15 mouse cellular contexts compared by ENCODE assay signal in genomic region chr8:120979210-120979609, GRCm38 (mm10).
"Had no signal": no experiment of that assay in that cellular context is flagged by ENCODE, and none has a peak within 500 bp of the region (broad histone marks: within the 10 kb centered on the region; RNA-seq: fewer than 3 reads in every experiment).

No protein-coding gene starts in this region.

- H3K27ac ChIP-seq: left cerebral cortex, adult 2 months; limb, embryonic 10.5 days; liver, embryonic 15.5 days; midbrain, embryonic 15.5 days; neural tube, embryonic 13.5 days had no signal

- H3K4me1 ChIP-seq: liver, embryonic 15.5 days; midbrain, embryonic 15.5 days had no signal

- DNase-seq: kidney, adult 8-10 months; kidney, postnatal 25 days; retina, postnatal 1 day; right cerebral cortex, postnatal 4 days; spleen, adult 18-20 months; thymus, adult 2 months; thymus, postnatal 25 days had no signal

- H3K9me3 ChIP-seq: limb, embryonic 10.5 days; liver, embryonic 15.5 days; midbrain, embryonic 15.5 days; neural tube, embryonic 13.5 days had no signal

- ATAC-seq: hindbrain, embryonic 16.5 days; inflammation-experienced regulatory T-cells, adult 6 months; midbrain, embryonic 15.5 days had no signal

- H3K9ac ChIP-seq: liver, embryonic 15.5 days; midbrain, embryonic 15.5 days; neural tube, embryonic 13.5 days had no signal

- H3K36me3 ChIP-seq: limb, embryonic 10.5 days; liver, embryonic 15.5 days; midbrain, embryonic 15.5 days; neural tube, embryonic 13.5 days had no signal

- H3K4me3 ChIP-seq: left cerebral cortex, adult 2 months; limb, embryonic 10.5 days; liver, embryonic 15.5 days; midbrain, embryonic 15.5 days; neural tube, embryonic 13.5 days had no signal

- H3K4me2 ChIP-seq: liver, embryonic 11.5 days; liver, embryonic 15.5 days; midbrain, embryonic 15.5 days; neural tube, embryonic 13.5 days had no signal
